Mouse (Mus musculus) heart, embryonic 11.5 days (tissue): ENCODE measurements around the gene Hsd17b10. TPM values are rescaled to one million over a fixed set of nuclear protein-coding genes. Genes with fewer than 3 reads are reported as not detected.
A peak's percentile ranks its signal among the peaks of the same experiment; 100 is the strongest.

Experiments
- ATAC-seq: fragments of 200-750 bp; cut with Nextera tagmentation; replicated peaks from 2 replicates; pipeline ENCODE4 v1.8.0; 2017; ENCODE audit warnings: moderate library complexity; ENCODE audit not compliant: insufficient number of reproducible peaks, low FRiP score, low TSS enrichment
- H3K27ac ChIP-seq: fragments of 300-500 bp; sonication (generic); 2 replicates; pipeline ENCODE4 v1.5.1; 2014; ENCODE audit warnings: mild to moderate bottlenecking, low read depth, low read length
- H3K27me3 ChIP-seq: fragments of 300-500 bp; sonication (generic); 2 replicates; pipeline ENCODE4 v1.6.1; 2014; ENCODE audit warnings: mild to moderate bottlenecking, low read length, mixed read lengths; ENCODE audit not compliant: control insufficient read depth, insufficient read depth
- H3K36me3 ChIP-seq: fragments of 300-500 bp; sonication (generic); 2 replicates; pipeline ENCODE4 v1.6.1; 2014; ENCODE audit warnings: mild to moderate bottlenecking, low read length, moderate library complexity, mixed read lengths; ENCODE audit not compliant: control insufficient read depth, insufficient read depth
- H3K4me1 ChIP-seq: fragments of 300-500 bp; sonication (generic); 2 replicates; pipeline ENCODE4 v1.6.1; 2014; ENCODE audit warnings: low read length; ENCODE audit not compliant: control insufficient read depth, insufficient read depth
- H3K4me2 ChIP-seq: fragments of 300-500 bp; sonication (generic); 2 replicates; pipeline ENCODE4 v1.6.1; 2014; ENCODE audit warnings: mild to moderate bottlenecking, moderate library complexity
- H3K4me3 ChIP-seq: fragments of 300-500 bp; sonication (generic); 2 replicates; pipeline ENCODE4 v1.5.1; 2014; ENCODE audit warnings: low read depth, low read length
- H3K9ac ChIP-seq: fragments of 300-500 bp; sonication (generic); 2 replicates; pipeline ENCODE4 v1.6.1; 2014; ENCODE audit warnings: mild to moderate bottlenecking, low read depth, low read length, moderate library complexity
- H3K9me3 ChIP-seq: fragments of 300-500 bp; sonication (generic); replicated peaks from 2 replicates; pipeline ENCODE4 v1.6.1; 2016; ENCODE audit warnings: low read length; ENCODE audit not compliant: control insufficient read depth
- WGBS: fragments of 180-500 bp; shearing (Covaris S2); extraction: QIAGEN DNeasy Blood & Tissue Kit; methylation state at CpG from one replicate; pipeline ENCODE4 v1.1.7; 2014; ENCODE audit not compliant: insufficient replicate concordance; 5-methylcytosine and 5-hydroxymethylcytosine counted together
- polyA plus RNA-seq: library from polyadenylated mRNA; unstranded; fragments of >200 nt; fragmentation: Nextera tagmentation; extraction: Ambion mirVana; gene quantifications from 2 replicates; pipeline ENCODE4 v1.2.1, GENCODE M21; 2014

Gene Hsd17b10
- polyA plus RNA-seq, 1 experiment from 2014 or later = 178 TPM

GRCm38 (mm10) chrX:152017186-152017585 is 15.5 kb downstream of the Hsd17b10 start:
- Histone ChIP-seq H3K4me3 (peak overlapping the region; percentile 57), H3K4me1 (peaks cover 3% of the 10 kb centered on the region; the same call in 1 of the 2 replicates), H3K4me2 (peak overlapping the region; percentile 65), H3K36me3 (no peaks in the 10 kb centered on the region), H3K9me3 (no peaks in the 10 kb centered on the region), H3K27me3 (peaks cover 7% of the 10 kb centered on the region; the same call in 1 of the 2 replicates), H3K27ac (0 out of 2 replicates have a peak overlapping the region, but pooled peaks have one; percentile 87), H3K9ac (peak overlapping the region; percentile 82)
- ATAC-seq = no peak
- WGBS = 17% methylated on average over 14 of the region's 14 CpGs

- Histone ChIP-seq H3K4me1 (peaks cover 3% of the 10 kb centered on the region; the same call in 1 of the 2 replicates), H3K4me3 (no peak overlapping the region), H3K27ac (no peak overlapping the region), H3K9ac (no peak overlapping the region), H3K36me3 (no peaks in the 10 kb centered on the region), H3K27me3 (peaks cover 7% of the 10 kb centered on the region; the same call in 1 of the 2 replicates), H3K4me2 (no peak overlapping the region), H3K9me3 (no peaks in the 10 kb centered on the region)
- 76% methylated on average over 2 of the region's 2 CpGs for WGBS
- ATAC-seq = no peak
These were observed 17.6 kb downstream of the Hsd17b10 start for GRCm38 (mm10) chrX:152019294-152019693.

GRCm38 (mm10) chrX:152039865-152040264 is 38.2 kb downstream of the Hsd17b10 start:
- Histone ChIP-seq H3K4me1 (no peaks in the 10 kb centered on the region), H3K4me3 (no peak overlapping the region), H3K36me3 (peaks cover 4% of the 10 kb centered on the region; the same call in 1 of the 2 replicates), H3K27me3 (0 out of 2 replicates have a peak, but pooled peaks cover 4% of the 10 kb centered on the region), H3K27ac (no peak overlapping the region), H3K4me2 (no peak overlapping the region), H3K9ac (no peak overlapping the region), H3K9me3 (no peaks in the 10 kb centered on the region)
- no peak for ATAC-seq

- Histone ChIP-seq H3K27ac (no peak overlapping the region), H3K27me3 (peaks cover 7% of the 10 kb centered on the region; the same call in 1 of the 2 replicates), H3K4me2 (no peak overlapping the region), H3K9me3 (no peaks in the 10 kb centered on the region), H3K4me1 (no peaks in the 10 kb centered on the region), H3K9ac (no peak overlapping the region), H3K4me3 (no peak overlapping the region), H3K36me3 (peaks cover 2% of the 10 kb centered on the region; the same call in 1 of the 2 replicates)
- ATAC-seq = no peak
These were observed 45.6 kb downstream of the Hsd17b10 start for GRCm38 (mm10) chrX:152047230-152047629.

- Histone ChIP-seq H3K9ac (no peak overlapping the region), H3K27ac (no peak overlapping the region), H3K4me1 (no peaks in the 10 kb centered on the region), H3K27me3 (peaks cover 9% of the 10 kb centered on the region), H3K9me3 (no peaks in the 10 kb centered on the region), H3K36me3 (peaks cover 2% of the 10 kb centered on the region; the same call in 1 of the 2 replicates), H3K4me2 (no peak overlapping the region), H3K4me3 (no peak overlapping the region)
- ATAC-seq = no peak
- 77% methylated on average over 3 of the region's 3 CpGs for WGBS
These were observed 50.9 kb downstream of the Hsd17b10 start for GRCm38 (mm10) chrX:152052546-152052945.

Other genes starting within 250 kb of the Hsd17b10 start
- gene Huwe1, start 201.0 kb upstream of the Hsd17b10 start, polyA plus RNA-seq = 39.2 and 63.8 TPM in 2 replicates
- gene Ribc1, start 14.4 kb downstream of the Hsd17b10 start, polyA plus RNA-seq = 2.8 and 3.0 TPM in 2 replicates
- gene Smc1a, start 14.6 kb downstream of the Hsd17b10 start, polyA plus RNA-seq = 81.3 and 84.3 TPM in 2 replicates
- 21.6 and 23.6 TPM in 2 replicates for gene Iqsec2, start 142.4 kb downstream of the Hsd17b10 start, polyA plus RNA-seq
- 28.6 and 30.2 TPM in 2 replicates for gene Kdm5c, start 231.2 kb downstream of the Hsd17b10 start, polyA plus RNA-seq